Mouse (Mus musculus) limb, embryonic 14.5 days (tissue): ENCODE data around the gene BC016579. TPM values are rescaled to one million over a fixed set of nuclear protein-coding genes. Genes with fewer than 3 reads are reported as not detected.

Experiments
- ATAC-seq: fragments of 200-750 bp; cut with Nextera tagmentation; 2 replicates; pipeline ENCODE4 v1.8.0; 2017; ENCODE audit warnings: low read depth, moderate number of reproducible peaks, moderate TSS enrichment; ENCODE audit not compliant: low FRiP score
- DNase-seq: peaks from one replicate; pipeline ENCODE4 v3.0.0-alpha.2; 2015; ENCODE audit warnings: low spot score
- H3K27ac ChIP-seq: fragments of 300-500 bp; sonication (generic); replicated peaks from 2 replicates; pipeline ENCODE4 v1.5.1; 2014; ENCODE audit warnings: low read depth, mild to moderate bottlenecking, low read length, moderate library complexity, mixed read lengths
- H3K27me3 ChIP-seq: fragments of 300-500 bp; sonication (generic); 2 replicates; pipeline ENCODE4 v1.6.1; 2014; ENCODE audit warnings: low read length, mixed read lengths; ENCODE audit not compliant: control insufficient read depth, insufficient read depth
- H3K36me3 ChIP-seq: fragments of 300-500 bp; sonication (generic); 2 replicates; pipeline ENCODE4 v1.6.1; 2014; ENCODE audit warnings: mild to moderate bottlenecking, low read length, moderate library complexity, mixed read lengths; ENCODE audit not compliant: control insufficient read depth, insufficient read depth
- H3K4me1 ChIP-seq: fragments of 300-500 bp; sonication (generic); 2 replicates; pipeline ENCODE4 v1.6.1; 2014; ENCODE audit warnings: antibody characterized with exemption, low read length, mixed read lengths; ENCODE audit not compliant: control insufficient read depth, insufficient read depth
- H3K4me2 ChIP-seq: fragments of 300-500 bp; sonication (generic); replicated peaks from 2 replicates; pipeline ENCODE4 v1.6.1; 2014; ENCODE audit warnings: low read depth, mild to moderate bottlenecking, low read length, moderate library complexity; ENCODE audit not compliant: severe bottlenecking
- H3K4me3 ChIP-seq: fragments of 300-500 bp; sonication (generic); replicated peaks from 2 replicates; pipeline ENCODE4 v1.5.1; 2014; ENCODE audit warnings: low read length
- H3K9ac ChIP-seq: fragments of 300-500 bp; sonication (generic); 2 replicates; pipeline ENCODE4 v1.6.1; 2014; ENCODE audit warnings: mild to moderate bottlenecking, low read depth, low read length, moderate library complexity; ENCODE audit not compliant: severe bottlenecking
- H3K9me3 ChIP-seq: fragments of 300-500 bp; sonication (generic); 2 replicates; pipeline ENCODE4 v1.6.1; 2016; ENCODE audit warnings: low read length; ENCODE audit not compliant: control insufficient read depth
- POLR2A ChIP-seq: fragments of 200-500 bp; IDR thresholded peaks from 2 replicates; pipeline ENCODE4 v1.8.0; 2012; ENCODE audit warnings: inconsistent platforms, mild to moderate bottlenecking, moderate library complexity, borderline replicate concordance; ENCODE audit not compliant: insufficient read depth, insufficient read length; ENCODE audit errors: extremely low read depth
- WGBS: fragments of 180-500 bp; shearing (Covaris S2); extraction: QIAGEN DNeasy Blood & Tissue Kit; methylation state at CpG from one replicate; pipeline ENCODE4 v1.1.7; 2014; 5-methylcytosine and 5-hydroxymethylcytosine counted together
- polyA plus RNA-seq, 2 experiments: library from polyadenylated mRNA; depleted of rRNA in 1 of 2; stranded (reverse) in 1 of 2; unstranded in 1 of 2; fragments of >200 nt; fragmentation: Nextera tagmentation in 1 of 2; extraction: Ambion mirVana in 1 of 2; gene quantifications; 2 replicates each; pipeline versions ENCODE4 v1.2.1 to v1.2.3; 2012 to 2014

BC016579 gene
- polyA plus RNA-seq, 2 experiments = 0.14 TPM; not detected in 1

GRCm38 (mm10) chr16:45692851-45693250 is 39.0 kb upstream of the BC016579 start:
- Histone ChIP-seq H3K4me2 (no peak overlapping the region), H3K9ac (no peak overlapping the region), H3K36me3 (no peaks in the 10 kb centered on the region), H3K27me3 (no peaks in the 10 kb centered on the region), H3K9me3 (no peaks in the 10 kb centered on the region), H3K4me1 (no peaks in the 10 kb centered on the region), H3K27ac (no peak overlapping the region), H3K4me3 (no peak overlapping the region)
- ATAC-seq = no peak
- WGBS = 78% methylated on average over 3 of the region's 3 CpGs
- no peak for TF ChIP-seq POLR2A
- no peak for DNase-seq

GRCm38 (mm10) chr16:45690178-45690577 is 36.3 kb upstream of the BC016579 start:
- H3K9ac ChIP-seq = no peak overlapping the region
- H3K27ac ChIP-seq = no peak overlapping the region
- TF ChIP-seq POLR2A = no peak
- H3K27me3 ChIP-seq = no peaks in the 10 kb centered on the region
- DNase-seq (no peak), ATAC-seq (no peak)
- no peaks in the 10 kb centered on the region for H3K36me3 ChIP-seq
- no peak overlapping the region for H3K4me2 ChIP-seq
- no peaks in the 10 kb centered on the region for H3K9me3 ChIP-seq
- 49% methylated on average over 4 of the region's 4 CpGs for WGBS
- H3K4me1 ChIP-seq = no peaks in the 10 kb centered on the region
- no peak overlapping the region for H3K4me3 ChIP-seq

- no peak overlapping the region for H3K4me2 ChIP-seq
- H3K9me3 ChIP-seq = no peaks in the 10 kb centered on the region
- H3K4me3 ChIP-seq = no peak overlapping the region
- no peak overlapping the region for H3K9ac ChIP-seq
- WGBS = 78% methylated on average over 3 of the region's 3 CpGs
- TF ChIP-seq POLR2A = no peak
- no peaks in the 10 kb centered on the region for H3K4me1 ChIP-seq
- ATAC-seq (no peak), DNase-seq (no peak)
- no peak overlapping the region for H3K27ac ChIP-seq
- no peaks in the 10 kb centered on the region for H3K27me3 ChIP-seq
- no peaks in the 10 kb centered on the region for H3K36me3 ChIP-seq
These were observed 33.0 kb upstream of the BC016579 start for GRCm38 (mm10) chr16:45686833-45687232.

GRCm38 (mm10) chr16:45685295-45685694 is 31.4 kb upstream of the BC016579 start:
- Histone ChIP-seq H3K9ac (no peak overlapping the region), H3K4me2 (no peak overlapping the region), H3K27me3 (no peaks in the 10 kb centered on the region), H3K27ac (no peak overlapping the region), H3K4me1 (no peaks in the 10 kb centered on the region), H3K9me3 (no peaks in the 10 kb centered on the region), H3K36me3 (no peaks in the 10 kb centered on the region), H3K4me3 (no peak overlapping the region)
- 60% methylated on average over 3 of the region's 3 CpGs for WGBS
- no peak for TF ChIP-seq POLR2A
- ATAC-seq (no peak), DNase-seq (no peak)

- Histone ChIP-seq H3K4me1 (no peaks in the 10 kb centered on the region), H3K9ac (no peak overlapping the region), H3K9me3 (no peaks in the 10 kb centered on the region), H3K27ac (no peak overlapping the region), H3K4me2 (no peak overlapping the region), H3K36me3 (no peaks in the 10 kb centered on the region), H3K27me3 (no peaks in the 10 kb centered on the region), H3K4me3 (no peak overlapping the region)
- TF ChIP-seq POLR2A = no peak
- ATAC-seq (no peak), DNase-seq (peak; percentile 68)
- WGBS = 12% methylated on average over 8 of the region's 8 CpGs
These were observed 30.9 kb upstream of the BC016579 start for GRCm38 (mm10) chr16:45684815-45685214.

GRCm38 (mm10) chr16:45676462-45676861 is 22.6 kb upstream of the BC016579 start:
- Histone ChIP-seq H3K36me3 (no peaks in the 10 kb centered on the region), H3K27me3 (no peaks in the 10 kb centered on the region), H3K4me3 (no peak overlapping the region), H3K9me3 (no peaks in the 10 kb centered on the region), H3K9ac (no peak overlapping the region), H3K4me2 (no peak overlapping the region), H3K4me1 (no peaks in the 10 kb centered on the region), H3K27ac (no peak overlapping the region)
- ATAC-seq = no peak
- no peak for TF ChIP-seq POLR2A
- 48% methylated on average over 1 of the region's 1 CpGs for WGBS
- no peak for DNase-seq
